Mouse (Mus musculus) embryo, embryonic 11.5 days (tissue): ENCODE measurements around the gene Clip1.
A peak's percentile ranks its signal among the peaks of the same experiment; 100 is the strongest.
"Not testable (repeated sequence)": the region's sequence is repeated elsewhere in the genome, so short reads cannot be mapped to it uniquely, and the experiment has no call there.

Source experiments
- DNase-seq: peaks from one replicate; pipeline ENCODE4 v3.0.0-alpha.2; 2012; ENCODE audit warnings: low read depth, low spot score

Gene Clip1

DNA sequence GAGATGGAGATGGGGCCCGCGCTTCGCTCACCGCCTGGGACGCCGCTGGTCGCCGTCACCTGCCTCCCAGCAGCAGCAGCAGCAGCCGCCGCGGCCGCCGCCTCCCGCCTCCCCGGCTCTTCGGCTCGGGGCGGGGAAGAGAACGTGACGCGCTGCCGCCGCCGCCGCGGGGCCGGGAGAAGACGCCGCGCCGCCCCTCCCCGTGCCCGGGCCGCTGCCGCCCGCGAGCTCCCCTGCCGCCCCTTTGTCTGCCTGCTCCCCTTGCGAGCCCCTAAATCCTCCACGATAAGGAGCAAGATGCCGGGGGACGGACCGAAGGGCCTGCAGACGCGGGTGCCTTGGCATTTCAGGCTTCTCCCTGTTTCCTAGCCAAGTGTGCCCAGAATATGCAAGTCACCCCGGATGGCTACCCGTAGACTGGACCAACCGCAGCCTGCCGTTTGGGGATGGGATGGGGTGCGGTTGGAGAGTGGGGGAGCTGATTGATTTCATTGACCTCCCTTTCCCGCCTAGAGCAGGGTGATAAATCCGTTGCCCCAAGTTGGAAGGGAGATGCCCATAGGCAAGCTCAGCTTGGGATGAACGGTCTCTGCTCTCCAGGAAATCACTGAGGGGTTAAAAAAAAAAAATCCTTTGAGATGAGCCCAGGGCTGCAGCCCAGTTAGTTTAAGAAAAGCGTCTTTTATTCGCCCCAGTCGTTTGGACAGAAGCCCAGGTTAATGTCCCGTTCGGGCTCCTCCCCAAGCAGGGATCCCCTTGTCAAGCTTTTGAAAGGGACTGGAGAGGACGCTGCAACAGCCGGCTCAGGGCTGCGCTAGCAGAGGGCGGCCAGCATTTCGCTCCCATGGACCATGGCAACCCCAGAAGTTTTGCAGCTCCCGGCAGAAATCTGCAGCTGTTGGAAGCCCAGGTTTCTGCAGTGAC, at the start of gene Clip1:
Clip1 (minus strand) TSS at position 398 of the 924 bp plus-strand sequence.
- DNase-seq = no peak

DNA sequence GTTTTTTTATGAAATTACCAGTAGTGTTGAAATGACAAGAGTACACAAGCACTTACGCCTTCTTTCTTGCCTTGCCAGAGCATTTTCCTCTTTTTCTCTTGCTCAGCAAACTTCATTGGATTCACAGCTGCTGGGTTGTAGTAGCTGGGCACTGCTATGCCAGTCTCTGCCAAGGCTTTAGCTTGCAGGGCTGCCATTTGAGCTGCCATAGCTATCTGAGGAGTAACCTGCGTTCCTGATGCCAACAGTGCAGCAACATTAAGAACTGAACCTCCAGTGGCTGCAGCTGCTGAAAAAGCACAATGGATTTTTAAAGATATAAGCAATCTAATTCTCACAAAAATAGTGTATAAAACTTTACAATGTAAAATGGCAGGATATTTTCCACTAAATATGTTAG, 46.6 kb upstream of the Clip1 start:
- no peak for DNase-seq

DNA sequence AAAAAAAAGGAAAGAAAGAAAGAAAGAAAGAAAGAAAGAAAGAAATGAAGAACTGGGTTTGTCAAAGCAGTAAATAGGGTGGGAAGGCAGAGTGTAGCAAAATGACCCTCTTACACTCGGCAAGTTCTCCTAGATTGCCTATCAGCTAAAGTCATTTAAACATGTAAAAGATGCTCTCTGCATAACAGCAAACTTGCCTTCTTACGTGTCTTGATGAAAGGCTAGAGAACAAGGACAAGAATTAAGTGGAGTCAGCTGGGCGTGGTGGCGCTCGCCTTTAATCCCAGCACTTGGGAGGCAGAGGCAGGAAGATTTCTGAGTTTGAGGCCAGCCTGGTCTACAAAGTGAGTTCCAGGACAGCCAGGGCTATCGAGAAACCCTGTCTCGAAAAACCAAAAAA, 39.4 kb upstream of the Clip1 start:
- DNase-seq = not testable (repeated sequence)

DNA sequence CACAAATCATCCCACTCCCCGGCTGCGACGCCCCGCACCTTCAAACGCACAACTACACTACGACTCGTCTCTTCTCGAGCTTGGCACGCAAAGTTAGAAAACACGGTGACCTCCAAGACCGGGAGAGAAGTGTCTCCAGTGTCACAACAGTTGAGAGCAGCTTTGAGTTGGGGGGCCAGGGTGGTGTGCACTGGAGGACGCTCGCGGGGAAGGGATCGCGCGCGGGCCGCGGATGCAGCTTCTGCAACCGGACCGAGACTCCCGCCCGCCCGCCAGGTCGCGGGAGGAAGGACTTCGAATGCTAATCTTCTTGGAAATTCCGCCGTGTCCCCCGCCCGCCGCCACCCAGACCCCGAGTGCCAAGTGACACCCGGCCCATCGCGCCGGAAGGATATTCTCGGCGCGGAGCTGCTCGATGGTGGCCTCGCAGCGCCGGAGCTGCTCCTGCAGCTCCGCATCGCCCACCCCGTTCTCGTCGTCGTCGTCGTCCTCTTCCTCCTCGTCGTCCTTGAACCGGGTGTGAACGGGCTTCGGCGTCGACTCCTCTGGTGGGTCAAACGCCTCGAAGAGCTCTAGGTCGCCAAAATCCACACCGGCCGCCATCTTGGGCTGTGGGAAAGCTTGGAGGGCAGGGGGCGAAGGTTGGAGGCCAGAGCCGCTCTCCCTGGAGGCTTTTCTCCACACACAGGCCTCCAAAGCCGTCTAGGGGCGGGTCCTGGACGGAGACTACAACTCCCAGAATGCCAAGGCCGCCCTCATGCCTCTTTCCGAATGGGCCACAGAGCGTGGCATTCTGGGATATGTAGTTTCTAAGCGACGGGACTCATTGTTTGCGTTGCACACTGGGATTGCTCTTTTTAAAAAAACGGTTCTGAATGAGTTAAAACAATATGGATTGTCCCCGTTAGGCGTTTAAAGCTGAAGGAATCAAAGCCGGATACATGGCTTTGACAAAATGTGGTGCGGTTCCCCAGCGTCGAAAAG, 36.2 kb upstream of the Clip1 start, which contains the start of gene Zcchc8:
Zcchc8 (minus strand) TSS at position 773 of the 984 bp plus-strand sequence.
- DNase-seq = peak; percentile 95

DNA sequence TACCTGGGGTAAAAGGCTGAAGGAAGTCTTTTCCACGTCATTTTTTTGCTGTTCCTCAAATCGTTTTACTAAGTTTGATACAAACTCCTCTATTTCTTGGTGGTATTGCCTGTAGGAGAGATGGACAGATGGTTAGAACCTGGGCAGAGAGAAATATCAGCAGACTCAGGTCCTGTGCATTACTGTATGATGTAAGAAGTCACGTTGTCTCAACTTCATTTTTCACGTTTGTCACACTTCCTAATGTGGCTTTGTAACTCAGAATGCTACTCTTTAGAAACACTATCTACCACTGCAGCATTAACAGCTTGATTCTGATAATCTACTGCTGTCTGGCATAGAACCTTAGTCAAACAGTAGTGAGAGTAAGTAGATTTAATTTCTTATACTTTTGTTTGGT, 30.2 kb upstream of the Clip1 start:
- no peak for DNase-seq

DNA sequence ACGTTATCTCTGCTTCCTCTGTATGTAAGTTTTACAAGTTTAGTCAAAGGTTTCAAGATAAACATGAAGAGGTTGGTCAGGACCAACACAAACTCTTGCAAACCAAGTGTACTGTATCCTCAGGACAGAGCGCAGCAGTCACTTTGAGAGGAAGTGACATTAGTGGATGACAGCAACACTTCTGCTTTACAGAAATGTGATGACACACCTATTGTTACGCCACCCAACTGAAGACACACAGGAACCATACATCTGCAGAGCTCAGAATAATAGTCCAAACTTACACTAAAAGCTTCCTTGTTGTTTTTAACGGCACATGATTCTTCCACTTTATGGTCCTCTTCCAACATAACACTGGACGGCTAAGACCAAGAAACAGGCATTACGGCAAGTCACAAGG, 29.4 kb upstream of the Clip1 start:
- no peak for DNase-seq

DNA sequence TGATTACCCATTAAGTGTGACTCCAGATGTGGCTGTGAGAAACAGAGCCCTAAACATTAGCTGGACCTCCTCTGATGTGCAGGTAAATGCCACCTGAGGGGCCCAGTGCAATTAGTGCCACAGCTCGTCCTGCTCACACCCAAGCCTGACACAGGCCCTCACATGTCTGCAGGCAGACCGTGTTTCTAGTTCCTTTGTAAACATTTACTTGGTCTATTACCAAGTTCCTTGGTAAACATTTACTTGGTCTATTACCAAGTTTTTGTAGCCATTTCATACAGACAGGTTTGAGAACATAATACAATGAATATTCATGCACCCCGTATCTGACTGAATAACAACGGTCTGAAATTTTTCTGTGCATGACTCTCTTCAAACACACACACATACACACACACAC, 25.2 kb upstream of the Clip1 start:
- DNase-seq = no peak

DNA sequence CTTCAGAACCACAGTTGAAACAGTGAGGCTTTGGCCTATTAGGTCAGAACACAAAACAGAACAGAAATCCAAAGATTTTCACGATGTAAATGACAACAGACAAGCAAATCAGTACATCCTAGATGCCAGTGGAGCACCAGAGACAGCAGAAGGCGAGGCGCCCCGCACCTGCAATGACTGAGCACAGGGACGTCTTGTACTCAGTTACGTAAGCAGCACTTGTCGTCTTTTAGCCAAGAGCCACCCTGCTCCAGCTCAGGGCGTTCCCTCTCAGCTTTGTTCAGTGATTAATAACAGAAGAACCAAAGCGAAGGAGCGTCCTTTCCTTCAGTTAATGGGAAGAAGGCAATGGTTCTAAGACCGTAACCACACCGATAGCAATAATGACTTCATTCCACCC, 24.2 kb upstream of the Clip1 start:
- DNase-seq = no peak

DNA sequence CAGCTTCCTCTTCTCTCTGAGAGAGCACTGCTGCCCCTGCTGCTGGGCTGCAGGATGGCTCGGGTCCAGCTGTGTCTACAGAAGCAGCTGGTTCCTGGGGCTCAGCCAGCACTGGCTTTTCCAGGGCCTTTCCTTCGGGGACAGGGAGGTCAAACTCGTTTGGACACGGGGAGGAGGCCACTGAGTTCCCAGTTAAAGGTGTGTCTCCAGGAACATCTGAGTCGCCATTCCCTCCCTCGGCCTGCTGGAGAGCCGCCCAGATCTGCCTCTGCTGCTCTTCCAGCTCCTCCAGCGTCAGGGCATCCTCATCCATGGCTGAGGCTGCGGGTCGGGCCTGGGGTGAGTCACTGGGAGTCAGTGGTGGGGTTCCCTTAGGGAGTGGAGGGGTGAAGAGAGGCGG, 16.2 kb upstream of the Clip1 start:
- no peak for DNase-seq

DNA sequence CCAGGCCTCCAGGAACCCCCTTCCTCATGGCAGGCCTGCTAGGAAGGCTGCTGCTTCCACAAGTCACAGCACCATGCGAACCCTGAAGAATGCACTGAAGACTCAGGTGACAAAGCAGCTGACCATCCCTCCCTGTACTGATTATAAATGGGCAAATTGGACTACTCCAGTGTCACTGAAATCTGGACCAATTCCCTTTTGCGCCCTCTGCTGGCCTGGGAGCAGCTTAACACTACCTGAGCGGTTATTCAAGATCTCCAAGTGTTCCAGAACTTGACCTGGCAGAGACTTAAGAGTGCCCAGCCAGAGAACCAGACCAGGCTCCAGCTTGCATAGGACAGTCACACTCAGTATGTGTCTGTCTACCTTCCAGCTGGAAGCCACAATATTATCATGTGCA, 14.8 kb upstream of the Clip1 start:
- peak; percentile 54 for DNase-seq

DNA sequence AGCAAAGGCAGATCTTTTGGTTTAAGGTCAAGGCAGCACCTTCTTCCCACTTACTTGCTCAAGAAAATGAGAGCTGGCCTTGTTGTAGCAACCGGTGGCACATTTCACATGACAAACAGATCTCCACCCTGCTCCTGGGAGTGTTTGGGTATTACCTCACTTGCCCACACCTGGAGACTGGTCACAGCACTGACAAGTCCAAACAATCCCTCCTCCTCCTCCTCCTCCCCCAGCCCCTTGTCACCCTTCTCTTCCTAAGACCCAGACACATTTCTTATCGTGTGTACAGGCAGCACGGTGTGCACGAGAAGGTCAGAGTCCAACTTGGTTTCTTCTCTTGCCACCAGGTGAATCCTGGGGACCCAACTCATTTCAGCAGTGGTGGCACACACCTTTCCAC, 12.5 kb upstream of the Clip1 start:
- DNase-seq = no peak

DNA sequence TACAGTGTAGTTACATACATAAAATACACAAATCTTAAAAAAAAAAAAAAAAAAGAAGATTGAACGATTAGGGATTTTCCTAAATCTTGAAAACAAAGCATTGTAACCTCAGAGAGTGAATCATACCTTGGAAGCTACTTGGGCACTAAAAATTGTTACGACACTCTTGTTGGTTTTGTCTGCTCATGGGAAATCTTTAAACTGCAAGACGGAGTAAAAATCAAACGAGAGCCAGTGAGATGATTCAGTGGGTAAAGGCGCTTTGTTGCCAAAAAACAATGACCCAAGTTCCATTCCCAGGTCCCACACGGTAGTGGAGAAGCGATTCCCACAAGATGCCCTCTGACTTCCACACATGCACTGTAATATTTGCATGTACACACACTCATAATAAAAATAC, 11.8 kb upstream of the Clip1 start:
- DNase-seq = no peak

DNA sequence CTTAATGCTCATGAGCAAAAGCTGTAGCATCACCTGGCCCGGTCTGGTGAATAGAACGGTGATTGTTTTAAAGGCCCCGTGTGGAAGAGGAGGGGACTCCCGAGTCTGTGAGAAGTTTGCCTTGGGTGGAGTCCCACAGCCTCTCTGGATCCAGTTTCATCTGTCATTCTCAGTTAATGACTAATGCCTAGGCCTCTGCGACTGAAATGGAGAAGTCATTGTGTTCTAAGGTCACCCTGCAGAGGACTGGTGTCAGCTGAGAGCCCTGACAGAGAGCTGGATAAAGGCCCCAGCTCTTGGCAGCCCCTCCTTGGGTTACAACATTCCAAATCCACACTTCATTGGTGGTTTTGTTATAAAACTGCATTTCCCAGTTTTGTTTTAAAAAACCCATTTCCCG, 10.1 kb upstream of the Clip1 start:
- DNase-seq = no peak

DNA sequence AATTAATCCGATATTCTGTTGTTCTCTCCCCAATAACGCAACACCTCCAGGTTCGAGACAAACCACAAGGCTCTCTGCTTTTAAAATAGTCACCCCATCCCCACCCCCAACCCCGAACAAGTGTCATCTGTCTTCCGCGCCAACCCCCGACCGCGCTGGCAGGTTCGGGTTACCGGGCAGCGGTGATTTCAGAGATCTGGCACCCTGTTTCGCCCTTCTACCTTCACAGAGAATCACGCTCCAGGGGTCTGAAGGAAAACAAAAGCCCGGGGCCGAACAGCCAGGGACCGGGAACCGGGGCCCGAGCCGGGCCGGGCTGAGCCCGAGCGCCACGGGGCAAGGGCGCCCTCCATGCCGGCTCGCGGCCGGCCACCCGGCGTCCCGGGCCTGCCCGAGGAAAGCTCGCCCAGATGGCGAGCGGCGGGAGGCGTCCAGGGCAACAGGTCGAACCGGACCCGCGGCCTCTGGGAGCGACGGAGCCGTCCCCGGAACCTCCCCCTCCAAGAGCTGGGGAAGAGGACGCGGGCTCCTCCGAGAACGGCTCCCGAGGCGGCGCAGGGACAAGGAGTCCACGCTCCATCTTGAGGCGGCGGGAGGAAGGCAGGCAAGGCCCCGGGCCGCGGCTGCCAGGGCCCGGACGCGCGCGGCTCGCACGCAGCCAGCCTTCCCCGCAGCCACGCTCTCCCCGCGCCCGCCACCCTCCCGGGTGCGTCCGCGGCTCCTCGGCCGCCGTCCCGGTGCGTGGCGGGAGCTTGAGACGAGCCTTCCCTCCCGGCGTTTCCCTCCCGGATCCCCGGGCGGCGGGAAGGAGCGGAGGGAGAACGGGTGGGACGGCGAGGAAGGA, 819 bp downstream of the Clip1 start:
- no peak for DNase-seq

DNA sequence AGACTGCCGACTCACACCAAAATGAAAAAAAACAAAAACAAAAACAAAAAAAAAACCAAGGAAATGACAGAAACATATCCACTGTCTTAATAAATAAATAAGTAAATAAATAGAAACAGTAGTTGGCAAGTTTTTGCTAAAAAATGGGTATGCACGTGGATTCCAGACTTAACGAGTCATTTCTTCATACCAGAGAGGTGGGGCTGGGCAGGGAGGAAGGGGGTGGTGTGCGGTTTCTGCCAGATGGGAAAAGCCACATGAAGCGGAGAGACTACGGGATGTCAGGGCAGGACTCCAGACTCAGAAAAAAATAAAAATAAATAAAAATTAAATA, 1.4 kb downstream of the Clip1 start:
- DNase-seq = no peak

DNA sequence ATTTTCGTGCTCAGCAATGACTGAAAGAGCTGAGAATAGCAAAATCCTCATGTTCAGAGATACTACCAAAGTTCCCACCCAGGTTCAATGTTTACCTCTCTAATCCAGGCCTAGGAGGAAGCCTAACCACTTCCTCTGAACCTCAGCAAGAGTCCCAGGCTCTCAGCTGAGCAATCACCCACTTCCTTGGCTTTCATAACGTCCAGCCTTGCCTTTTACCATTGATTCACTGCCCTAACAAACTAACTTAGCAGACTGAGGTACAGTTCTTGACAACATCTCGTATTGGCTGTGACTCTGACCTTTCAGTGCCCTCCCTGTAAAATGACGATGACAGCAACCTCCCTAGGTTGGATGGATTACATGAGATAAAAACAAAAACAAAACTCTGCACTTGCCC, 2.0 kb downstream of the Clip1 start:
- no peak for DNase-seq

DNA sequence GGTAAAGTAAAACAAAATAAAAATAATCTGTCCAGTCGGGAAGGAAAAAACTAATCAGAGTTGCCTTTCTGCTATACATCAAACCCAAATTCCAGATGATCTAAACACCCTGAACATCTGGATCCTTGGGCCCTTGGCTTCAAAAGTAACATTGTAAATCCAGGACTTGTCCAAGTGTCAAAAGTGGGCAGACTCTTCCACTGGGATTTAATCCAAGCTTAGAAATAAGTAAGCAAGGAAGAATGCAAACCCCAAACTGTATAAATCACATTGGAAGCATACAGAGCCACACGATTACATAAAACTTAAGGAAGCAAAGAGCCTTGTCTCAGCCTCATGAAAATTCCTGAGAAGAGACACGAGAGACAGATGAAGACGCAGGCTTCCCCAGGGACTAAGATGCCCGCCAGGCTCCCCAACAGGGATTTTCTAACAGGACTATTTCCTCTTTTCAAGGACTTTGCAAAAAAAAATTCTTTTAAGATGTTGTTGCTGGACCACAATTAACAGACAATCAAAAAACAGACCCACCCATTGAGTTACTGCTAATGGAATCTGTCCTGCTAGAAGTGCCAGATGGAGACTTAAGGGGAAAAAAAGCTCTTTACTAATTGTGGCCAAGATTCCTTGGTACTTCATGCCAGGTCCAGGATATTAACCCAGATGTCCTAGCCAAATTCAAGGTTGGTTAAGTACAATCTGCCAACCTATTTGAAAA, 4.7 kb downstream of the Clip1 start:
- DNase-seq = no peak

DNA sequence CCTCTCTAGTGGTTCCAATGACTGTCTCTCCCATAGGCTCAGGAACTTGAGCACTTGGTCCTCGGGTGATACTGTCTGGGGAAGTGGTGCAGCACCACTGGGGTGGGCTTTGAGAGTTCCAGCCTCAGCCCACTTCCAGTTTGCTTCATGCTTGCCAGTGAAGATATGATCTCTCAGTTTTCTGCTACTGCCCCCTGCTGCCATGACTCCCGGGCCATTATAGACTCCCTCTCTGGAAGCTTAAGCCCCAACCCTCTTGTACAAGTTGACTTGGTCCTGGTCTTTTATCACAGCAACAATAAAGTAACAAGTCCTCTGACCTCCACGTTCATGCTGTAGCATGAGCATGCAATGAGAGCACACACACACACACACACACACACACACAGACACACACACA, 5.3 kb downstream of the Clip1 start:
- DNase-seq = no peak

DNA sequence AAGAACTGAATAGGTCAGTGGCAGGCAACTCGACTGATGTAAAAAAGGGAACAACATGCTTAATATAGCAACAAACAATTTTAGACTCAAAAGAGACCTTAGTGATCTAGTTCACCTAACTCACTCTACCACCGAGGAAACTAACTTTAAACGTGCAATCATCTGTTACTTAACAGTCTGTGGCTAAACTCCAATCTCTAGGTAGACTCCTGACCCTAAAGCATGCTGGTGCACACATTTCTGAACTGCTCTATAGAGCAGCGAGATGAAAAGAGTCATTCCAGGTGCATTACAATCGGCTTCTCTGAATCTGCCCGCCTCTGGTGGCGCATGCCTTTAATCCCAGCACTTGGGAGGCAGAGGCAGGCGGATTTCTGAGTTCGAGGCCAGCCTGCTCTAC, 8.7 kb downstream of the Clip1 start:
- no peak for DNase-seq

DNA sequence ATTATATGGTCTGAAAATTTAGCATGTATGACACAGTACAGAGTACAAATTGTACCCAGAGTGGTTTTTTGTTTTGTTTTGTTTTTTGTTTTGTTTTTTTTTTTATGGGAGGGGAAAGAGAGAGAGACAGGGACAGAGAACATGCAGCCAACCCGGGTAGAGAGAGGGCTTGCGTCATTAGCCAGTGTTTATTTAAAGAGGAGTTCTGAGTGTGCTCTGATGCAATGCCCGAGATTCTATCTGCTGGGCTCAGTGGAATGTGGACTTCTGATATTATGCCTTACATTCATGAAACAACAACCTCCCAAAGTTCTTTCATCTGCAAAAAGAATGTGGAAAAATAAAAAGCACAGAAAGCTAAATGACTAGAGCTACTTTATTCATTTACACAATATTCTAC, 9.2 kb downstream of the Clip1 start:
- no peak for DNase-seq

DNA sequence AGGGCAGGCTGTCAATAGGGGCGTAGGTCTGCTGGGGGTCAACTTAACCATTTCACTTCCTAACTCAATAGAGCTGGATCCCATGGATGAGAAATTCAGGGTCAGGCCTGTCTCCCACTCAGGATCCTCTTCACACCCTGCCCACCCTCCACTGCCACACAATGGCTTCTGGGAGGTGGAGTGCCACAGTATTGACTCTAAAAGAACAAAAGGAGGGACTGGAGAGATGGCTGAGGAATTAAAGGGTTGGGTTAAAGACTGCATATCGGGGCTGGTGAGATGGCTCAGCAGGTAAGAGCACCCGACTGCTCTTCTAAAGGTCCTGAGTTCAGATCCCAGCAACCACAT, 13.0 kb downstream of the Clip1 start:
- DNase-seq = no peak
